Mouse (Mus musculus) adrenal gland, adult 8-10 months (tissue): ENCODE measurements around the gene Ehbp1. TPM values are rescaled to one million over a fixed set of nuclear protein-coding genes. Genes with fewer than 3 reads are reported as not detected.

Experiments used
- DNase-seq: peaks from one replicate; pipeline ENCODE4 v3.0.0; 2022
- total RNA-seq, 4 experiments: library from RNA; stranded (reverse); gene quantifications; 2 replicates each; pipeline ENCODE4 v1.2.4; 2022

The Ehbp1 gene
- total RNA-seq, 4 experiments from 2014 or later, result 22.1 to 35.4 (median 32.0) TPM

- no peak for DNase-seq
Measured at GRCm38 (mm10) chr11:22194607-22195006, 147.5 kb downstream of the Ehbp1 start.

- no peak for DNase-seq
Measured at GRCm38 (mm10) chr11:22190576-22190975, 151.5 kb downstream of the Ehbp1 start.

- DNase-seq, result no peak
Measured at GRCm38 (mm10) chr11:22189970-22190369, 152.1 kb downstream of the Ehbp1 start.

- no peak for DNase-seq
Measured at GRCm38 (mm10) chr11:22181530-22182501, 160.3 kb downstream of the Ehbp1 start.

- no peak for DNase-seq
Measured at GRCm38 (mm10) chr11:22180146-22180545, 161.9 kb downstream of the Ehbp1 start.

- DNase-seq, result no peak
Measured at GRCm38 (mm10) chr11:22178569-22178968, 163.5 kb downstream of the Ehbp1 start.

- no peak for DNase-seq
Measured at GRCm38 (mm10) chr11:22174311-22174710, 167.8 kb downstream of the Ehbp1 start.

- DNase-seq, result no peak
Measured at GRCm38 (mm10) chr11:22170962-22171638, 171.0 kb downstream of the Ehbp1 start.

GRCm38 (mm10) chr11:22157882-22158281, 184.2 kb downstream of the Ehbp1 start:
- no peak for DNase-seq

GRCm38 (mm10) chr11:22156182-22156581, 185.9 kb downstream of the Ehbp1 start:
- DNase-seq, result peak; percentile 47

- no peak for DNase-seq
Measured at GRCm38 (mm10) chr11:22155366-22156095, 186.6 kb downstream of the Ehbp1 start.

- DNase-seq, result no peak
Measured at GRCm38 (mm10) chr11:22154501-22155294, 187.4 kb downstream of the Ehbp1 start.

GRCm38 (mm10) chr11:22140737-22141136, 201.4 kb downstream of the Ehbp1 start:
- no peak for DNase-seq

GRCm38 (mm10) chr11:22138466-22138865, 203.6 kb downstream of the Ehbp1 start:
- DNase-seq, result no peak

- no peak for DNase-seq
Measured at GRCm38 (mm10) chr11:22125188-22125587, 216.9 kb downstream of the Ehbp1 start.

- DNase-seq, result no peak
Measured at GRCm38 (mm10) chr11:22118853-22119252, 223.2 kb downstream of the Ehbp1 start.

- DNase-seq, result no peak
Measured at GRCm38 (mm10) chr11:22112161-22112560, 229.9 kb downstream of the Ehbp1 start.

- no peak for DNase-seq
Measured at GRCm38 (mm10) chr11:22089346-22089745, 252.7 kb downstream of the Ehbp1 start.

- DNase-seq, result no peak
Measured at GRCm38 (mm10) chr11:22063352-22063751, 278.7 kb downstream of the Ehbp1 start.

- no peak for DNase-seq
Measured at GRCm38 (mm10) chr11:22061660-22062059, 280.4 kb downstream of the Ehbp1 start.

- DNase-seq, result no peak
Measured at GRCm38 (mm10) chr11:22057538-22057937, 284.6 kb downstream of the Ehbp1 start.

GRCm38 (mm10) chr11:22055908-22056307, 286.2 kb downstream of the Ehbp1 start:
- no peak for DNase-seq
